Mouse (Mus musculus): Measurements from ENCODE around the gene Galk1.

Gene Galk1

GRCm38 (mm10) chr11:116009661-116010060 lies 2.9 kb downstream of the Galk1 start:
- DNase-seq: peak; percentile 88

GRCm38 (mm10) chr11:116008832-116009375 lies 3.6 kb downstream of the Galk1 start:
- DNase-seq: peak; percentile 88

- no peak for DNase-seq
These were observed 4.1 kb downstream of the Galk1 start for GRCm38 (mm10) chr11:116008411-116008810.

- peak; percentile 93 for DNase-seq
These were observed 5.2 kb downstream of the Galk1 start for GRCm38 (mm10) chr11:116007095-116007850.

GRCm38 (mm10) chr11:116005701-116006419 lies 6.7 kb downstream of the Galk1 start:
- DNase-seq: peak; percentile 95

- peak; percentile 99 for DNase-seq
These were observed 7.4 kb downstream of the Galk1 start for GRCm38 (mm10) chr11:116004840-116005700.

- no peak for DNase-seq
These were observed 8.2 kb downstream of the Galk1 start for GRCm38 (mm10) chr11:116004186-116004823.

GRCm38 (mm10) chr11:116002894-116003293 lies 9.6 kb downstream of the Galk1 start:
- no peak for DNase-seq

- peak; percentile 88 for DNase-seq
These were observed 10.8 kb downstream of the Galk1 start for GRCm38 (mm10) chr11:116001725-116002124.

GRCm38 (mm10) chr11:116000607-116001006 lies 11.9 kb downstream of the Galk1 start:
- DNase-seq: peak; percentile 85

- DNase-seq: peak; percentile 93
These were observed 12.9 kb downstream of the Galk1 start for GRCm38 (mm10) chr11:115999538-116000143.

- peak; percentile 87 for DNase-seq
These were observed 13.5 kb downstream of the Galk1 start for GRCm38 (mm10) chr11:115999027-115999426.

GRCm38 (mm10) chr11:115997662-115998061 lies 14.9 kb downstream of the Galk1 start:
- DNase-seq: no peak

- DNase-seq: no peak
These were observed 15.5 kb downstream of the Galk1 start for GRCm38 (mm10) chr11:115997047-115997446.

- no peak for DNase-seq
These were observed 17.3 kb downstream of the Galk1 start for GRCm38 (mm10) chr11:115995256-115995655.

GRCm38 (mm10) chr11:115992098-115992497 lies 20.4 kb downstream of the Galk1 start:
- no peak for DNase-seq

GRCm38 (mm10) chr11:115989686-115990085 lies 22.8 kb downstream of the Galk1 start:
- no peak for DNase-seq

- no peak for DNase-seq
These were observed 29.2 kb downstream of the Galk1 start for GRCm38 (mm10) chr11:115983291-115983690.

- no peak for DNase-seq
These were observed 30.0 kb downstream of the Galk1 start for GRCm38 (mm10) chr11:115982472-115982871.

GRCm38 (mm10) chr11:115975544-115975943 lies 37.0 kb downstream of the Galk1 start:
- no peak for DNase-seq

GRCm38 (mm10) chr11:115975083-115975420 lies 37.5 kb downstream of the Galk1 start:
- no peak for DNase-seq

Data from heart, adult 11 months (tissue).